Mouse (Mus musculus): ENCODE measurements around the gene Zfp36l1.

The Zfp36l1 gene

GRCm38 (mm10) chr12:80065049-80065448 lies 47.8 kb downstream of the Zfp36l1 start:
- DNase-seq: peak; percentile 65

- DNase-seq: no peak
These were observed 48.5 kb downstream of the Zfp36l1 start for GRCm38 (mm10) chr12:80064306-80064705.

- DNase-seq: peak; percentile 30
These were observed 49.2 kb downstream of the Zfp36l1 start for GRCm38 (mm10) chr12:80063402-80064150.

- no peak for DNase-seq
These were observed 50.1 kb downstream of the Zfp36l1 start for GRCm38 (mm10) chr12:80062410-80063401.

- DNase-seq: no peak
These were observed 51.0 kb downstream of the Zfp36l1 start for GRCm38 (mm10) chr12:80061810-80062209.

GRCm38 (mm10) chr12:80060809-80061208 lies 52.0 kb downstream of the Zfp36l1 start:
- peak; percentile 38 for DNase-seq

GRCm38 (mm10) chr12:80060338-80060737 lies 52.5 kb downstream of the Zfp36l1 start:
- peak; percentile 29 for DNase-seq

- no peak for DNase-seq
These were observed 53.0 kb downstream of the Zfp36l1 start for GRCm38 (mm10) chr12:80059773-80060328.
